Mouse (Mus musculus): ENCODE data around the gene Ankrd40. TPM values are rescaled to one million over a fixed set of nuclear protein-coding genes. Genes with fewer than 3 reads are reported as not detected.

Gene Ankrd40
- polyA plus RNA-seq, 1 experiment from 2014 or later, result 7.4 TPM

DNA sequence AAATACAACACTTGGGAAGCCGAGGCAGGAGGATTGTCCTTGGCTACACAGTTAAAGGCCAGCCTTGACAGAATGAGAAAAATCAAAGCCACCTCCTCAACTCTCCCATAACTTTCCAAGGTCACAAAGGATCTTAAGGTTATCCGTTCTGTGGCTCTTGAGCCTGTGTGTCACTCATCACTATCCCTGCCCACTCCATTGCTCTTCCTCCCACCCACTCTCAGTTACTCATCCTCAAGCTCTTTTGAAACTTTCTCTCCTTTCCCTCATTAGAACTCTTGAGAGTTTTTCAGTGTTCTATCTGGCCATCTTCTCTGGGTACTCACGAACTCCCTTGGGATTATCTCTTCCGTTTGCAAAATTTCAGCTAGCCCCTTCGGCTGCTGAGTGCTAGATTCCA, 3.2 kb upstream of the Ankrd40 start:
- 72% methylated on average over 5 of the region's 5 CpGs for WGBS (ENCODE audit: insufficient replicate concordance)
- ATAC-seq (ENCODE audit: insufficient read depth), result no peak
- Histone ChIP-seq H3K4me2 (no peak overlapping the region), H3K9ac (no peak overlapping the region), H3K27ac (replicated peaks) (no peak overlapping the region), H3K4me3 (replicated peaks) (no peak overlapping the region), H3K4me1 (replicated peaks) (peaks cover 43% of the 10 kb centered on the region), H3K9me3 (replicated peaks) (no peaks in the 10 kb centered on the region), H3K27me3 (no peaks in the 10 kb centered on the region), H3K36me3 (replicated peaks) (0 out of 2 replicates have a peak, but pooled peaks cover 1% of the 10 kb centered on the region)

DNA sequence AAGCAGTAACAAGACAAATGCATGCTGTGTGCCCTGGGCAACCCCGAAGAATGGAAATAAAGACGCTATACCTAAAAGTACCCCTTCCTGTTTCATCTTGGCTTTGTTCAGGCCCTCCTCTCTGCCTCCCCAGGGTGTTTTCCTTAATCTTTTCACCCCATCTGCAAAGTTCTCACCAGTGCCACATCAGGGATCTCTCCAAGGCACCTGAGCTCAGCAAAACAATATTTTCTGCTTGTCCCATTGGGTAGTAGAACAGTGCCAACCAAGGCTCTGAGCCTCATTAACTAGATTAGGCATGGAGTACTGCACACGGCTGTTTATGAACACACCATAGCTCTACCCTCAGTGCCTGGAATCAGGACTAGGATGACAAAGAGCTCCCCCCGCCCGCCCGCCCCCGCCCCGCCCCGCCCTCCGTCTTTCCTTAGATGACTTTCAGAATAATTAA, 815 bp upstream of the Ankrd40 start:
- H3K27ac ChIP-seq (replicated peaks), result no peak overlapping the region
- H3K9me3 ChIP-seq (replicated peaks), result no peaks in the 10 kb centered on the region
- 20% methylated on average over 10 of the region's 10 CpGs for WGBS (ENCODE audit: insufficient replicate concordance)
- peak overlapping the region; percentile 93 for H3K4me2 ChIP-seq
- peak overlapping the region; percentile 79; the same call in 1 of the 2 replicates for H3K4me3 ChIP-seq (replicated peaks)
- no peak overlapping the region for H3K9ac ChIP-seq
- ATAC-seq (ENCODE audit: insufficient read depth), result no peak
- peaks cover 58% of the 10 kb centered on the region for H3K4me1 ChIP-seq (replicated peaks)
- H3K27me3 ChIP-seq, result no peaks in the 10 kb centered on the region
- H3K36me3 ChIP-seq (replicated peaks), result no peaks in the 10 kb centered on the region

DNA sequence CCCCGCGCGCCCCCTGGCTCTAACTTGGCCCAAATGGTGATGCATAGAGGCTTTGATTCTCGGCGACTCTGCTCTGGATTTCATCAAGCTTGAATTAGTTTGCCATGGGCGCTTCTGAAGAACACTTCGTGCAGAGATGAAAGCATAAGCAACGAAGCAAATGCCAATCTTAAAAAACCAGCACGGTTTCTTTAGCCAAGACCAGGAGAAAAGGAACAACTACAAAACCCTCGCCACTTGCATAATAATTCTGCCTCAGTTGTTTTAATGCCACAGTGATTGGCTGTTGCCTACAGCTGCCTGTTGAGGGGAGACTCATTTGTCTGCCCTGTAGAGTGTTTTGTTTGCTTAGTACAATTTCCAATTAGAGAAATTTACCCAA, 834 bp downstream of the Ankrd40 start:
- H3K27me3 ChIP-seq, result no peaks in the 10 kb centered on the region
- no peak for ATAC-seq (ENCODE audit: insufficient read depth)
- 5% methylated on average over 10 of the region's 10 CpGs for WGBS (ENCODE audit: insufficient replicate concordance)

DNA sequence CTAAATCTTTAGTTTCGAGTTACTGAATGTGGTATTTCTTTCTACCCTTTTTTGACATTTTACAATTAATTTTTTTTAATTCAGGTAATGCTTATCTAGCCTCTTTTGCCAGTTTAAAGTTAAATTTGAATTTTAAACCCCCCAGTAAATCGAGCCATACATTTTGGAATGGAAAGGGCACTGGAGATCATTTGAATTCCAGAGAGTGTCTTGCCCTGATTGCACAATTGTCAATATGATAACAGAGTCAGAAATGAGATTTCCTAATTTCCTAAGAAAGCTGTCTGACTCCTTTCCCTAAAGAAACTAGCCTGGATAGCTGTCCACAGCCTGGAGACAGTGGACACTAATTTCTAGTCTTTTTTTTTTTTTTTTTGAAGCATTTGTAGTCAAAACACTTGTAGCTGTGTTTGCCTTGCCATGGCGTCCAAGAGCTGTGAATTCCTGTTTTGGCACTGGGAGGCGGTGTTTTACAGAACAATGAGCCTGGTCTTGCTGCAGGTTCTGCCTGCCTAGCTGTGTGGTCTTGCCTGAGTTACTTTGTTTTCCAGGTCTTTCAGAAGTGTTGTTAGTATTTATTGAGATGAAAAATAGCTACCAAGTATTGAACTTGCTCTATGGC, 1.6 kb downstream of the Ankrd40 start:
- peaks cover 70% of the 10 kb centered on the region for H3K4me1 ChIP-seq (replicated peaks)
- H3K27ac ChIP-seq (replicated peaks), result no peak overlapping the region
- ATAC-seq (ENCODE audit: insufficient read depth), result no peak
- H3K9ac ChIP-seq, result no peak overlapping the region
- no peak overlapping the region for H3K4me3 ChIP-seq (replicated peaks)
- H3K27me3 ChIP-seq, result no peaks in the 10 kb centered on the region
- no peak overlapping the region for H3K4me2 ChIP-seq
- 0 out of 2 replicates have a peak, but pooled peaks cover 5% of the 10 kb centered on the region for H3K36me3 ChIP-seq (replicated peaks)
- no peaks in the 10 kb centered on the region for H3K9me3 ChIP-seq (replicated peaks)
- 48% methylated on average over 4 of the region's 4 CpGs for WGBS (ENCODE audit: insufficient replicate concordance)

More for the DNA sequence above, 834 bp downstream of the Ankrd40 start:
- Histone ChIP-seq H3K4me2 (peak overlapping the region; percentile 93), H3K9ac (peak overlapping the region; percentile 87), H3K27ac (replicated peaks) (peak overlapping the region; percentile 91), H3K9me3 (replicated peaks) (no peaks in the 10 kb centered on the region), H3K4me1 (replicated peaks) (peaks cover 63% of the 10 kb centered on the region), H3K4me3 (replicated peaks) (peak overlapping the region; percentile 79), H3K36me3 (replicated peaks) (0 out of 2 replicates have a peak, but pooled peaks cover 2% of the 10 kb centered on the region)

DNA sequence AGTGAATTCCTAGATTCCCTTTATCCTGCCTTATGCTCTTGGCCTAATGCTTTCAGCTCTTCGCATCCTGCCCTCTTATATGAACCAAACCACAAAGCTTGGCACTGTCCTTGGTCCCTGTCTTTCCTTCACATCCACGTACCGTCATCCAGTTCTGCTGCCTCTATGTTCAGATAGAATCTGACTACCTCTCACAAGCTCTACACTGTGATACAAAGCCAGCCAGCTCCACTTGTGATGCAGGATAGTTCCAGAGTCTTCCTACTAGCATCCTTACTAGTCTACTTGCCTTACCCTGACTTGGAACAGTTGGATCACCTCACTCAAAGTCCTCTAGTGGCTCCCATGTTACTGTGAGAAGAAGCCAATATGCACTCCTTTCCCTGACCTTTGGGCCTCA, 2.4 kb downstream of the Ankrd40 start:
- 88% methylated on average over 3 of the region's 3 CpGs for WGBS (ENCODE audit: insufficient replicate concordance)
- H3K27ac ChIP-seq (replicated peaks), result peak overlapping the region; percentile 2; the same call in 1 of the 2 replicates
- no peak overlapping the region for H3K9ac ChIP-seq
- no peaks in the 10 kb centered on the region for H3K27me3 ChIP-seq
- no peak for ATAC-seq (ENCODE audit: insufficient read depth)
- H3K4me1 ChIP-seq (replicated peaks), result peaks cover 76% of the 10 kb centered on the region
- peaks cover 10% of the 10 kb centered on the region; the same call in 1 of the 2 replicates for H3K36me3 ChIP-seq (replicated peaks)
- H3K4me3 ChIP-seq (replicated peaks), result no peak overlapping the region
- H3K4me2 ChIP-seq, result no peak overlapping the region
- H3K9me3 ChIP-seq (replicated peaks), result no peaks in the 10 kb centered on the region

DNA sequence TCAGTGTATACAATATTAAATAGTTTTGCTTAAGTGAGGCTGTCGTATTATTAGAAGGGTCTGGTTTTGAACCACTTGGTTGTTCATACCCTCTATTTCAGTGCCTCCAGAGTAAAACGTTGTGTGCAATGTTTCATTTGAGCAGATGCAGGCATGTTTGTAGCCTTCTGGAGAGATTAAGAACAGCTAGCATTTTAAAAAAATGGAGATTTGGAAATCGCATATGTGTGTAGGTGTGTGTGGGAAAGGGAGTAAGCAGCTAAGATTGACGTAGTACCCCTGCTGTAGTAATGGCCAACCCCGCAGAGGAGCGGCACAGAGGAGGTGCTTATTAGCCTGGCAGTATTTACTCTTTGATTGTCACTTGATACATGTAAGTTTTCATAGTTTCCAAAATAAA, 4.9 kb downstream of the Ankrd40 start:
- Histone ChIP-seq H3K4me1 (replicated peaks) (peaks cover 75% of the 10 kb centered on the region), H3K4me2 (no peak overlapping the region), H3K27me3 (no peaks in the 10 kb centered on the region), H3K9ac (no peak overlapping the region), H3K9me3 (replicated peaks) (no peaks in the 10 kb centered on the region), H3K36me3 (replicated peaks) (peaks cover 18% of the 10 kb centered on the region), H3K27ac (replicated peaks) (no peak overlapping the region), H3K4me3 (replicated peaks) (no peak overlapping the region)
- 84% methylated on average over 6 of the region's 6 CpGs for WGBS (ENCODE audit: insufficient replicate concordance)
- ATAC-seq (ENCODE audit: insufficient read depth), result no peak

DNA sequence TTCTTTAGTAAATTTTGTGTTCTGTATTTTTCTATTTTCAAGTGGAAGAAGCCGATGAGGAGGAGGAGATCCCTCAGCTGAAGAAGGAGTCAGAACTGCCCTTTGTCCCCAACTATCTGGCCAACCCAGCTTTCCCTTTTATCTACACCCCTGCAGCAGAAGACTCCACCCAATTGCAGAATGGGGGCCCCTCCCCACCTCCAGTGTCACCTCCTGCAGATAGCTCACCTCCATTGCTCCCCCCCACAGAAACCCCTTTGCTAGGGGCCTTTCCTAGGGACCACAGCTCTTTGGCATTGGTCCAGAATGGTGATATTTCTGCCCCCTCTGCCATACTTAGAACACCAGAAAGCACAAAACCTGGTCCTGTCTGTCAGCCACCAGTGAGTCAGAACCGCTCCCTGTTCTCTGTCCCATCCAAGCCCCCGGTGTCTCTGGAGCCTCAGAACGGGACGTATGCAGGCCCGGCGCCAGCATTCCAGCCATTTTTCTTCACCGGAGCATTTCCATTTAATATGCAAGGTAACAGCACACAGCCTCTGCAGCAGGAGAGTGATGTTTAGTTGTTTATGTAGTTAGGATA, 6.7 kb downstream of the Ankrd40 start:
- H3K4me1 ChIP-seq (replicated peaks), result peaks cover 74% of the 10 kb centered on the region
- H3K36me3 ChIP-seq (replicated peaks), result peaks cover 36% of the 10 kb centered on the region
- ATAC-seq (ENCODE audit: insufficient read depth), result peak; percentile 96
- 71% methylated on average over 8 of the region's 8 CpGs for WGBS (ENCODE audit: insufficient replicate concordance)
- 0 out of 2 replicates have a peak overlapping the region, but pooled peaks have one; percentile 12 for H3K9ac ChIP-seq
- peak overlapping the region; percentile 77 for H3K27ac ChIP-seq (replicated peaks)
- H3K4me3 ChIP-seq (replicated peaks), result peak overlapping the region; percentile 9; the same call in 1 of the 2 replicates
- H3K27me3 ChIP-seq, result no peaks in the 10 kb centered on the region
- H3K9me3 ChIP-seq (replicated peaks), result no peaks in the 10 kb centered on the region
- H3K4me2 ChIP-seq, result peak overlapping the region; percentile 58

DNA sequence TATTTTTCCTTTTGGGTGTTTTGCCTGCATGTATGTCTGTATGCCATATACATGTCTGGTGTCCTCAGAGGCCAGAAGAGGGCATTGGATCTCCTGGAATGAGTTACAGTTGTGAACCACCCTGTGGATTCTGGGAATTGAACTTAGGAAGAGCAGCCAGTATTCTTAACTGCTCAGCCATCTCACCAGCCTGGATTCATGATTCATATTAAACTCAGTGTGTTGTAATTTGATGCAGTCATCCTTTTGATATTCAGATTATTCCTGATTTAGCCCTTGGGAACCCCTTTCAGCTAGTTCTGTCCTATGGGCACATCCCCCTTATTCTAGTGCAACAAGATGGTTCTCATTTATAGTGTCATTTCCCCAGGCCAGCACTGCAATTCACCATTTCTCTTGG, 8.8 kb downstream of the Ankrd40 start:
- Histone ChIP-seq H3K4me1 (replicated peaks) (peaks cover 69% of the 10 kb centered on the region), H3K9me3 (replicated peaks) (no peaks in the 10 kb centered on the region), H3K9ac (no peak overlapping the region), H3K4me2 (no peak overlapping the region), H3K36me3 (replicated peaks) (peaks cover 41% of the 10 kb centered on the region), H3K27me3 (no peaks in the 10 kb centered on the region), H3K4me3 (replicated peaks) (no peak overlapping the region), H3K27ac (replicated peaks) (no peak overlapping the region)
- ATAC-seq (ENCODE audit: insufficient read depth), result no peak

DNA sequence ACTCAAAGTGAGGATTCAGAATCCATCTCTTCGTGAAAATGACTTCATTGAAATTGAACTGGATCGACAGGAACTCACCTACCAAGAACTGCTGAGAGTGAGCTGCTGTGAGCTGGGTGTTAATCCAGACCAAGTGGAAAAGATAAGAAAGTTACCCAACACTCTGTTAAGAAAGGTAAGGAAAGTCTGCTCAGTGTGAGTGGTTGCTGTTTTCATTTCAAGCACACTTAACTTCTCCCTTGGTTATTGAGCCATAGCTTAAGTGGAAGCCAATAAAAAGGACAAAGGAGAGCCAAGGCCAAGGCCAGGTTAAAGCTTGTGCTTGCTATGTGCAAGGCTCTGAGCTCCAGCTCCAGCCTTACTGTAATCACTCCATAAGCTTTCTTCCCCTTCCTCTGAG, 10.5 kb downstream of the Ankrd40 start:
- no peak overlapping the region for H3K9ac ChIP-seq
- peaks cover 69% of the 10 kb centered on the region for H3K4me1 ChIP-seq (replicated peaks)
- no peak for ATAC-seq (ENCODE audit: insufficient read depth)
- H3K4me2 ChIP-seq, result no peak overlapping the region
- H3K27ac ChIP-seq (replicated peaks), result 0 out of 2 replicates have a peak overlapping the region, but pooled peaks have one; percentile 7
- 75% methylated on average over 2 of the region's 2 CpGs for WGBS (ENCODE audit: insufficient replicate concordance)
- H3K4me3 ChIP-seq (replicated peaks), result no peak overlapping the region
- H3K36me3 ChIP-seq (replicated peaks), result peaks cover 41% of the 10 kb centered on the region
- H3K27me3 ChIP-seq, result no peaks in the 10 kb centered on the region
- H3K9me3 ChIP-seq (replicated peaks), result no peaks in the 10 kb centered on the region

DNA sequence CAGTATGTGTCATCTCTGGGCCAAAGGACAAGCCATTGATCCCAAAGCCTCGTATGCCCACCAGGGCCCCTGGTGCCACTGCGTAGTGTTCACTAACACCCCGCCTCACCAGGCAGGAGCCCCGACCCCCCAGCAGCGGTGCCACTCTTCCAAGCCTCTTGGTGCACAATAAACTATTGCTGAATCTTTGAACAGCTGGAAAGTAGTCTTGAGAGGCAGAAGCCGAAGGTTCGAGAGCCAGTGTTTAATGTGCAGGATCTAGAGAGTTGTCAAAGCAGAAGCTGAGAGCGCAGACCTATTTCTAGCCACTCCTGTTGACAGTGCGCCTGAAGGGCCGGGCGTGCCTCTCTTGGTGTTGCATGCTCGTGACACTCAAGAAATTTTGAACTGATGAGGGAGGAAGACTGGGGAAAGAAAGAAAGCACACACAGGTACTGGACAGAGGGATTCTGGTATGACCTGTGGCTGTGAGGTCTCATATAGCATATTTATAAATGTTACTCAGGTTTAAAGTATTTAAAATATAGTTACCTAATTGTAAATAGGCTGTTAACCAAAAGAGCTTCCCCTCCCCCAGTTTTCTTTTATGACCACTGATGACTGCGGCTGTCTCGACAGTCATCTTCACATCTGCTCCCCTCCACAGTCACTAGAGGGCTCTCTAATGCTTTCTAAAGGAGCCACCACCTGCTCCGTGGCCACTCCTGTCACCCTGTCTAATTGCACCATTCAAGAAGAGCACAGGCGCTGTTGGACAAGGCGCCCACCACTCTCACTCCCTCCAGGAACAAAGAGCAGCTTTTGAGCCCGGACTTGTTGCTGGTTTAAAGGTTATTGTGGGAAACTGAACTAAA, 12.2 kb downstream of the Ankrd40 start:
- peak; percentile 54; the same call in 1 of the 2 replicates for ATAC-seq (ENCODE audit: insufficient read depth)
- no peaks in the 10 kb centered on the region for H3K9me3 ChIP-seq (replicated peaks)
- H3K27ac ChIP-seq (replicated peaks), result no peak overlapping the region
- H3K27me3 ChIP-seq, result no peaks in the 10 kb centered on the region
- no peak overlapping the region for H3K9ac ChIP-seq
- peaks cover 59% of the 10 kb centered on the region for H3K4me1 ChIP-seq (replicated peaks)
- H3K36me3 ChIP-seq (replicated peaks), result peaks cover 33% of the 10 kb centered on the region
- no peak overlapping the region for H3K4me3 ChIP-seq (replicated peaks)
- 51% methylated on average over 18 of the region's 18 CpGs for WGBS (ENCODE audit: insufficient replicate concordance)
- H3K4me2 ChIP-seq, result no peak overlapping the region
